Mouse (Mus musculus) kidney, embryonic 16.5 days (tissue): ENCODE measurements at regions not wholly inside any gene's neighbourhood (a gene's known extent, or its start where the extent isn't known, plus 50 kb on each side); places are given as distances from the start of the nearest gene placed in this dataset.
"Not testable (repeated sequence)": the region's sequence is repeated elsewhere in the genome, so short reads cannot be mapped to it uniquely, and the experiment has no call there.

ENCODE experiments used
- ATAC-seq: fragments of 200-750 bp; cut with Nextera tagmentation; 2 replicates; pipeline ENCODE4 v1.8.0; 2017; ENCODE audit warnings: moderate TSS enrichment; ENCODE audit not compliant: low FRiP score, low TSS enrichment
- H3K27ac ChIP-seq: fragments of 300-500 bp; sonication (generic); 2 replicates; pipeline ENCODE4 v1.5.1; 2014; ENCODE audit warnings: low read length
- H3K27me3 ChIP-seq: fragments of 300-500 bp; sonication (generic); 2 replicates; pipeline ENCODE4 v1.6.1; 2014; ENCODE audit warnings: low read length, control low read depth, mixed read lengths; ENCODE audit not compliant: insufficient read depth
- H3K36me3 ChIP-seq: fragments of 300-500 bp; sonication (generic); 2 replicates; pipeline ENCODE4 v1.6.1; 2014; ENCODE audit warnings: low read length, control low read depth, mixed read lengths; ENCODE audit not compliant: insufficient read depth
- H3K4me1 ChIP-seq: fragments of 300-500 bp; sonication (generic); 2 replicates; pipeline ENCODE4 v1.6.1; 2014; ENCODE audit warnings: low read length, control low read depth, mixed read lengths; ENCODE audit not compliant: insufficient read depth
- H3K4me2 ChIP-seq: fragments of 300-500 bp; sonication (generic); replicated peaks from 2 replicates; pipeline ENCODE4 v1.6.1; 2014; ENCODE audit warnings: low read depth, low read length
- H3K4me3 ChIP-seq: fragments of 300-500 bp; sonication (generic); 2 replicates; pipeline ENCODE4 v1.5.1; 2014; ENCODE audit warnings: mild to moderate bottlenecking, low read length
- H3K9ac ChIP-seq: fragments of 300-500 bp; sonication (generic); replicated peaks from 2 replicates; pipeline ENCODE4 v1.6.1; 2014; ENCODE audit warnings: low read length
- H3K9me3 ChIP-seq: fragments of 300-500 bp; sonication (generic); 2 replicates; pipeline ENCODE4 v1.6.1; 2016; ENCODE audit warnings: low read length, control low read depth
- WGBS: fragments of 180-500 bp; shearing (Covaris S2); extraction: QIAGEN DNeasy Blood & Tissue Kit; methylation state at CpG from one replicate; pipeline ENCODE4 v1.1.7; 2014; 5-methylcytosine and 5-hydroxymethylcytosine counted together

- Histone ChIP-seq H3K36me3 (no peaks in the 10 kb centered on the region), H3K4me3 (no peak overlapping the region), H3K4me2 (no peak overlapping the region), H3K9me3 (no peaks in the 10 kb centered on the region), H3K9ac (no peak overlapping the region), H3K27me3 (no peaks in the 10 kb centered on the region), H3K27ac (no peak overlapping the region), H3K4me1 (no peaks in the 10 kb centered on the region)
- no peak for ATAC-seq
- 65% methylated on average over 1 of the region's 1 CpGs for WGBS
Measured at GRCm38 (mm10) chr2:116358145-116358544, 292.5 kb upstream of the Meis2 start.

- Histone ChIP-seq H3K4me2 (no peak overlapping the region), H3K27ac (no peak overlapping the region), H3K36me3 (no peaks in the 10 kb centered on the region), H3K4me1 (no peaks in the 10 kb centered on the region), H3K9ac (no peak overlapping the region), H3K27me3 (no peaks in the 10 kb centered on the region), H3K9me3 (no peaks in the 10 kb centered on the region), H3K4me3 (no peak overlapping the region)
- 71% methylated on average over 1 of the region's 1 CpGs for WGBS
- ATAC-seq: no peak
Measured at GRCm38 (mm10) chr2:116348530-116348914, 282.9 kb upstream of the Meis2 start.

- Histone ChIP-seq H3K36me3 (no peaks in the 10 kb centered on the region), H3K4me1 (no peaks in the 10 kb centered on the region), H3K4me3 (no peak overlapping the region), H3K9ac (no peak overlapping the region), H3K27ac (no peak overlapping the region), H3K4me2 (no peak overlapping the region), H3K27me3 (no peaks in the 10 kb centered on the region), H3K9me3 (no peaks in the 10 kb centered on the region)
- 89% methylated on average over 3 of the region's 3 CpGs for WGBS
- no peak for ATAC-seq
Measured at GRCm38 (mm10) chr2:116347827-116348529, 282.3 kb upstream of the Meis2 start.

GRCm38 (mm10) chr2:116331801-116332200, 266.2 kb upstream of the Meis2 start:
- 84% methylated on average over 3 of the region's 3 CpGs for WGBS
- no peak overlapping the region for H3K9ac ChIP-seq
- no peak overlapping the region for H3K4me3 ChIP-seq
- no peaks in the 10 kb centered on the region; the same call in 1 of the 2 replicates for H3K9me3 ChIP-seq
- no peak for ATAC-seq
- H3K36me3 ChIP-seq: no peaks in the 10 kb centered on the region
- H3K4me1 ChIP-seq: no peaks in the 10 kb centered on the region
- H3K4me2 ChIP-seq: no peak overlapping the region
- no peaks in the 10 kb centered on the region for H3K27me3 ChIP-seq
- no peak overlapping the region for H3K27ac ChIP-seq

- no peak overlapping the region for H3K9ac ChIP-seq
- H3K4me2 ChIP-seq: no peak overlapping the region
- no peak overlapping the region for H3K27ac ChIP-seq
- no peaks in the 10 kb centered on the region for H3K9me3 ChIP-seq
- 90% methylated on average over 14 of the region's 14 CpGs for WGBS
- no peak overlapping the region for H3K4me3 ChIP-seq
- H3K27me3 ChIP-seq: no peaks in the 10 kb centered on the region
- H3K4me1 ChIP-seq: no peaks in the 10 kb centered on the region
- no peaks in the 10 kb centered on the region for H3K36me3 ChIP-seq
- ATAC-seq: no peak
Measured at GRCm38 (mm10) chr2:116322039-116322770, 256.6 kb upstream of the Meis2 start.

- no peak overlapping the region for H3K4me3 ChIP-seq
- no peaks in the 10 kb centered on the region for H3K9me3 ChIP-seq
- no peaks in the 10 kb centered on the region for H3K36me3 ChIP-seq
- ATAC-seq: no peak
- H3K9ac ChIP-seq: no peak overlapping the region
- no peak overlapping the region for H3K27ac ChIP-seq
- H3K4me2 ChIP-seq: no peak overlapping the region
- WGBS: 62% methylated on average over 1 of the region's 1 CpGs
- H3K27me3 ChIP-seq: no peaks in the 10 kb centered on the region
- no peaks in the 10 kb centered on the region for H3K4me1 ChIP-seq
Measured at GRCm38 (mm10) chr2:116299551-116299950, 233.9 kb upstream of the Meis2 start.

- Histone ChIP-seq H3K9me3 (no peaks in the 10 kb centered on the region), H3K27ac (no peak overlapping the region), H3K4me1 (no peaks in the 10 kb centered on the region), H3K4me3 (no peak overlapping the region), H3K9ac (no peak overlapping the region), H3K36me3 (no peaks in the 10 kb centered on the region), H3K4me2 (no peak overlapping the region), H3K27me3 (no peaks in the 10 kb centered on the region)
- ATAC-seq: no peak
- 84% methylated on average over 7 of the region's 7 CpGs for WGBS
Measured at GRCm38 (mm10) chr2:116289886-116290285, 224.2 kb upstream of the Meis2 start.

GRCm38 (mm10) chr2:116243191-116243590, 177.6 kb upstream of the Meis2 start:
- not testable (repeated sequence) for H3K27ac ChIP-seq, H3K4me2 ChIP-seq, H3K9me3 ChIP-seq, H3K4me3 ChIP-seq, H3K36me3 ChIP-seq, H3K9ac ChIP-seq, H3K27me3 ChIP-seq, ATAC-seq, H3K4me1 ChIP-seq
- 70% methylated on average over 3 of the region's 3 CpGs for WGBS

GRCm38 (mm10) chr2:116236731-116237130, 171.1 kb upstream of the Meis2 start:
- ATAC-seq: no peak
- Histone ChIP-seq H3K4me2 (no peak overlapping the region), H3K4me1 (no peaks in the 10 kb centered on the region), H3K27ac (no peak overlapping the region), H3K4me3 (no peak overlapping the region), H3K27me3 (no peaks in the 10 kb centered on the region), H3K9me3 (no peaks in the 10 kb centered on the region), H3K36me3 (no peaks in the 10 kb centered on the region), H3K9ac (no peak overlapping the region)

GRCm38 (mm10) chr2:116232793-116233192, 167.2 kb upstream of the Meis2 start:
- Histone ChIP-seq H3K36me3 (no peaks in the 10 kb centered on the region), H3K4me1 (no peaks in the 10 kb centered on the region), H3K4me2 (no peak overlapping the region), H3K27me3 (no peaks in the 10 kb centered on the region), H3K9ac (no peak overlapping the region), H3K27ac (no peak overlapping the region), H3K9me3 (no peaks in the 10 kb centered on the region), H3K4me3 (no peak overlapping the region)
- no peak for ATAC-seq
- 74% methylated on average over 1 of the region's 1 CpGs for WGBS
